Mouse (Mus musculus) embryonic facial prominence, embryonic 13.5 days (tissue): ENCODE data around the gene Slc38a10. TPM values are rescaled to one million over a fixed set of nuclear protein-coding genes. Genes with fewer than 3 reads are reported as not detected.

Experiments used
- ATAC-seq: fragments of 200-750 bp; cut with Nextera tagmentation; 2 replicates; pipeline ENCODE4 v1.8.0; 2017; ENCODE audit warnings: low read depth; ENCODE audit not compliant: insufficient number of reproducible peaks, insufficient read depth, low FRiP score, low TSS enrichment
- H3K27ac ChIP-seq: fragments of 300-500 bp; sonication (generic); 2 replicates; pipeline ENCODE4 v1.5.1; 2015; ENCODE audit warnings: moderate library complexity, mild to moderate bottlenecking, inconsistent platforms
- H3K27me3 ChIP-seq: fragments of 300-500 bp; sonication (generic); 2 replicates; pipeline ENCODE4 v1.6.1; 2015; ENCODE audit warnings: mild to moderate bottlenecking, inconsistent platforms
- H3K36me3 ChIP-seq: fragments of 300-500 bp; sonication (generic); 2 replicates; pipeline ENCODE4 v1.6.1; 2015; ENCODE audit warnings: mild to moderate bottlenecking, inconsistent platforms
- H3K4me1 ChIP-seq: fragments of 300-500 bp; sonication (generic); 2 replicates; pipeline ENCODE4 v1.6.1; 2015; ENCODE audit warnings: inconsistent platforms
- H3K4me2 ChIP-seq: fragments of 300-500 bp; sonication (generic); 2 replicates; pipeline ENCODE4 v1.6.1; 2015; ENCODE audit warnings: moderate library complexity, mild to moderate bottlenecking, inconsistent platforms
- H3K4me3 ChIP-seq: fragments of 300-500 bp; sonication (generic); 2 replicates; pipeline ENCODE4 v1.5.1; 2015; ENCODE audit warnings: mild to moderate bottlenecking, inconsistent platforms
- H3K9ac ChIP-seq: fragments of 300-500 bp; sonication (generic); 2 replicates; pipeline ENCODE4 v1.6.1; 2015; ENCODE audit warnings: mild to moderate bottlenecking, inconsistent platforms
- H3K9me3 ChIP-seq: fragments of 300-500 bp; sonication (generic); 2 replicates; pipeline ENCODE4 v1.6.1; 2016; ENCODE audit warnings: inconsistent platforms
- WGBS: fragments of 180-500 bp; shearing (Covaris S2); methylation state at CpG from one replicate; pipeline ENCODE4 v1.1.7; 2015; ENCODE audit warnings: mixed read lengths; 5-methylcytosine and 5-hydroxymethylcytosine counted together
- polyA plus RNA-seq: library from polyadenylated mRNA; unstranded; fragments of >200 nt; fragmentation: Nextera tagmentation; extraction: Ambion mirVana; gene quantifications from 2 replicates; pipeline ENCODE4 v1.2.1, GENCODE M21; 2015

Slc38a10 gene
- polyA plus RNA-seq, 1 experiment from 2014 or later: 92.9 TPM

- Histone ChIP-seq H3K27ac (no peak overlapping the region), H3K4me2 (no peak overlapping the region), H3K4me1 (peaks cover 34% of the 10 kb centered on the region)
Observed at GRCm38 (mm10) chr11:120171168-120171567, 20.0 kb upstream of the Slc38a10 start.

GRCm38 (mm10) chr11:120169208-120169992, 18.3 kb upstream of the Slc38a10 start:
- no peak overlapping the region for H3K27ac ChIP-seq
- H3K4me3 ChIP-seq: peak overlapping the region; percentile 18
- H3K36me3 ChIP-seq: no peaks in the 10 kb centered on the region
- no peaks in the 10 kb centered on the region for H3K9me3 ChIP-seq
- H3K4me1 ChIP-seq: peaks cover 32% of the 10 kb centered on the region
- 21% methylated on average over 21 of the region's 21 CpGs for whole genome bisulfite sequencing
- H3K4me2 ChIP-seq: peak overlapping the region; percentile 50
- H3K27me3 ChIP-seq: 0 out of 2 replicates have a peak, but pooled peaks cover 3% of the 10 kb centered on the region
- ATAC-seq: no peak
- peak overlapping the region; percentile 36; the same call in 1 of the 2 replicates for H3K9ac ChIP-seq

More at GRCm38 (mm10) chr11:120171168-120171567, 20.0 kb upstream of the Slc38a10 start:
- Histone ChIP-seq H3K9ac (no peak overlapping the region), H3K27me3 (0 out of 2 replicates have a peak, but pooled peaks cover 7% of the 10 kb centered on the region), H3K9me3 (no peaks in the 10 kb centered on the region), H3K36me3 (no peaks in the 10 kb centered on the region), H3K4me3 (no peak overlapping the region)
- no peak for ATAC-seq
- 17% methylated on average over 8 of the region's 8 CpGs for WGBS

GRCm38 (mm10) chr11:120168516-120168915, 17.4 kb upstream of the Slc38a10 start:
- peaks cover 36% of the 10 kb centered on the region for H3K4me1 ChIP-seq

GRCm38 (mm10) chr11:120167921-120168356, 16.8 kb upstream of the Slc38a10 start:
- Histone ChIP-seq H3K4me1 (peaks cover 36% of the 10 kb centered on the region), H3K9me3 (no peaks in the 10 kb centered on the region), H3K27me3 (no peaks in the 10 kb centered on the region), H3K4me3 (no peak overlapping the region), H3K27ac (no peak overlapping the region), H3K36me3 (no peaks in the 10 kb centered on the region), H3K9ac (no peak overlapping the region), H3K4me2 (no peak overlapping the region)
- no peak for ATAC-seq
- 55% methylated on average over 12 of the region's 12 CpGs for WGBS

More at GRCm38 (mm10) chr11:120168516-120168915, 17.4 kb upstream of the Slc38a10 start:
- no peaks in the 10 kb centered on the region for H3K36me3 ChIP-seq
- no peak overlapping the region for H3K9ac ChIP-seq
- no peaks in the 10 kb centered on the region for H3K9me3 ChIP-seq
- H3K27me3 ChIP-seq: 0 out of 2 replicates have a peak, but pooled peaks cover 2% of the 10 kb centered on the region
- no peak overlapping the region for H3K4me2 ChIP-seq
- WGBS: 66% methylated on average over 8 of the region's 8 CpGs
- no peak overlapping the region for H3K27ac ChIP-seq
- no peak overlapping the region for H3K4me3 ChIP-seq
- ATAC-seq: no peak

GRCm38 (mm10) chr11:120167059-120167458, 15.9 kb upstream of the Slc38a10 start:
- H3K4me1 ChIP-seq: peaks cover 37% of the 10 kb centered on the region
- no peak for ATAC-seq
- H3K4me2 ChIP-seq: no peak overlapping the region
- no peaks in the 10 kb centered on the region for H3K36me3 ChIP-seq
- no peak overlapping the region for H3K4me3 ChIP-seq
- no peak overlapping the region for H3K27ac ChIP-seq
- WGBS: 33% methylated on average over 5 of the region's 5 CpGs
- H3K27me3 ChIP-seq: no peaks in the 10 kb centered on the region
- H3K9ac ChIP-seq: no peak overlapping the region
- no peaks in the 10 kb centered on the region for H3K9me3 ChIP-seq

- WGBS: 46% methylated on average over 17 of the region's 17 CpGs
- Histone ChIP-seq H3K4me1 (peaks cover 38% of the 10 kb centered on the region), H3K27me3 (no peaks in the 10 kb centered on the region), H3K36me3 (no peaks in the 10 kb centered on the region), H3K4me3 (no peak overlapping the region), H3K4me2 (no peak overlapping the region), H3K27ac (no peak overlapping the region), H3K9me3 (no peaks in the 10 kb centered on the region), H3K9ac (peak overlapping the region; percentile 11; the same call in 1 of the 2 replicates)
- no peak for ATAC-seq
Observed at GRCm38 (mm10) chr11:120164471-120165261, 13.5 kb upstream of the Slc38a10 start.

GRCm38 (mm10) chr11:120164028-120164427, 12.9 kb upstream of the Slc38a10 start:
- Histone ChIP-seq H3K36me3 (no peaks in the 10 kb centered on the region), H3K4me2 (no peak overlapping the region), H3K4me3 (no peak overlapping the region), H3K4me1 (peaks cover 32% of the 10 kb centered on the region), H3K9me3 (no peaks in the 10 kb centered on the region), H3K27me3 (no peaks in the 10 kb centered on the region), H3K27ac (no peak overlapping the region), H3K9ac (no peak overlapping the region)
- WGBS: 58% methylated on average over 5 of the region's 5 CpGs
- no peak for ATAC-seq

GRCm38 (mm10) chr11:120163207-120163606, 12.1 kb upstream of the Slc38a10 start:
- no peak overlapping the region for H3K27ac ChIP-seq
- WGBS: 82% methylated on average over 3 of the region's 3 CpGs
- H3K9me3 ChIP-seq: no peaks in the 10 kb centered on the region
- peaks cover 29% of the 10 kb centered on the region for H3K4me1 ChIP-seq
- H3K4me2 ChIP-seq: no peak overlapping the region
- H3K4me3 ChIP-seq: no peak overlapping the region
- H3K9ac ChIP-seq: no peak overlapping the region
- H3K27me3 ChIP-seq: no peaks in the 10 kb centered on the region
- no peaks in the 10 kb centered on the region for H3K36me3 ChIP-seq
- no peak for ATAC-seq

GRCm38 (mm10) chr11:120161245-120161644, 10.1 kb upstream of the Slc38a10 start:
- no peaks in the 10 kb centered on the region for H3K27me3 ChIP-seq
- ATAC-seq: no peak
- H3K4me2 ChIP-seq: no peak overlapping the region
- peak overlapping the region; percentile 48; the same call in 1 of the 2 replicates for H3K27ac ChIP-seq
- peaks cover 22% of the 10 kb centered on the region for H3K4me1 ChIP-seq
- H3K9me3 ChIP-seq: no peaks in the 10 kb centered on the region
- H3K9ac ChIP-seq: peak overlapping the region; percentile 44; the same call in 1 of the 2 replicates
- WGBS: 15% methylated on average over 4 of the region's 4 CpGs
- no peak overlapping the region for H3K4me3 ChIP-seq
- H3K36me3 ChIP-seq: no peaks in the 10 kb centered on the region

- Histone ChIP-seq H3K4me3 (no peak overlapping the region), H3K9ac (no peak overlapping the region), H3K27ac (0 out of 2 replicates have a peak overlapping the region, but pooled peaks have one; percentile 48), H3K36me3 (no peaks in the 10 kb centered on the region), H3K4me1 (peaks cover 22% of the 10 kb centered on the region), H3K4me2 (no peak overlapping the region), H3K9me3 (peaks cover 1% of the 10 kb centered on the region; the same call in 1 of the 2 replicates), H3K27me3 (no peaks in the 10 kb centered on the region)
- ATAC-seq: no peak
- 72% methylated on average over 4 of the region's 4 CpGs for whole genome bisulfite sequencing
Observed at GRCm38 (mm10) chr11:120160478-120160877, 9.3 kb upstream of the Slc38a10 start.

- Histone ChIP-seq H3K27me3 (no peaks in the 10 kb centered on the region), H3K9me3 (peaks cover 2% of the 10 kb centered on the region; the same call in 1 of the 2 replicates), H3K9ac (no peak overlapping the region), H3K27ac (no peak overlapping the region; the same call in 1 of the 2 replicates), H3K4me1 (peaks cover 22% of the 10 kb centered on the region), H3K4me3 (no peak overlapping the region), H3K4me2 (no peak overlapping the region), H3K36me3 (no peaks in the 10 kb centered on the region)
- ATAC-seq: no peak
- 60% methylated on average over 5 of the region's 5 CpGs for WGBS
Observed at GRCm38 (mm10) chr11:120159653-120160052, 8.5 kb upstream of the Slc38a10 start.
